Mouse (Mus musculus) erythroblast, embryonic 14.5 days (primary cell): ENCODE data around the gene Arhgap15.

Experiments used
- GATA1 ChIP-seq: IDR thresholded peaks from 2 replicates; pipeline ENCODE4 v1.6.1; 2012; ENCODE audit warnings: low read length, inconsistent platforms, mixed read lengths
- TAL1 ChIP-seq: IDR thresholded peaks from 3 replicates; pipeline ENCODE4 v1.6.1; 2012; ENCODE audit warnings: low read length, inconsistent platforms, mixed read lengths

GRCm38 (mm10) chr2:43749321-43749720, 697 bp downstream of the Arhgap15 start:
- TF ChIP-seq GATA1 (no peak), TAL1 (no peak)
